ENCODE assay signal across 25 mouse cellular contexts in genomic region chr3:121822643-121823042, GRCm38 (mm10). TPM values are rescaled to one million over a fixed set of nuclear protein-coding genes. Genes with fewer than 3 reads are reported as not detected.
DNase-seq lines count a peak whose midpoint lies in the region; ATAC-seq and TF ChIP-seq lines count a peak whose summit lies in the region.
"Had no signal": no experiment of that assay in that cellular context is flagged by ENCODE, and none has a peak within 500 bp of the region (broad histone marks: within the 10 kb centered on the region; RNA-seq: fewer than 3 reads in every experiment).

No protein-coding gene starts in this region.

- H3K4me2 ChIP-seq in kidney, embryonic 14.5 days (replicated peaks; ENCODE audit: low read depth, low read length), result no peak overlapping the region
- H3K4me2 ChIP-seq: embryonic facial prominence, embryonic 15.5 days; forebrain, embryonic 12.5 days; forebrain, embryonic 15.5 days; heart, embryonic 12.5 days; heart, embryonic 15.5 days; hindbrain, embryonic 13.5 days had no signal

- no peaks in the 10 kb centered on the region for H3K27me3 ChIP-seq in kidney, adult 2 months (replicated peaks; ENCODE audit: control insufficient read depth, insufficient read depth, low read length)
- H3K27me3 ChIP-seq in kidney, embryonic 14.5 days (ENCODE audit: control insufficient read depth, insufficient read depth, low read length), result no peaks in the 10 kb centered on the region
- H3K27me3 ChIP-seq: embryonic facial prominence, embryonic 15.5 days; forebrain, embryonic 12.5 days; forebrain, embryonic 15.5 days; heart, embryonic 12.5 days; heart, embryonic 15.5 days; hindbrain, embryonic 13.5 days had no signal

- no peak for ATAC-seq in kidney, embryonic 14.5 days (ENCODE audit: low FRiP score, low TSS enrichment)
- ATAC-seq: CD4-positive, CD25-positive, alpha-beta regulatory T cell, adult 4 months; forebrain, embryonic 15.5 days; hindbrain, embryonic 16.5 days had no signal

- no peak overlapping the region for H3K4me3 ChIP-seq in kidney, adult 2 months (ENCODE audit: insufficient read depth, low read depth, low read length)
- H3K4me3 ChIP-seq in kidney, embryonic 14.5 days (ENCODE audit: low read length), result no peak overlapping the region
- H3K4me3 ChIP-seq: embryonic facial prominence, embryonic 15.5 days; forebrain, embryonic 12.5 days; forebrain, embryonic 15.5 days; heart, embryonic 12.5 days; heart, embryonic 15.5 days; hindbrain, embryonic 10.5 days; hindbrain, embryonic 13.5 days had no signal

- H3K9ac ChIP-seq in kidney, embryonic 14.5 days (ENCODE audit: low read depth, low read length), result no peak overlapping the region
- H3K9ac ChIP-seq: embryonic facial prominence, embryonic 15.5 days; forebrain, embryonic 12.5 days; forebrain, embryonic 15.5 days; heart, embryonic 12.5 days; heart, embryonic 15.5 days; hindbrain, embryonic 13.5 days had no signal

- 65% methylated on average over 5 of the region's 5 CpGs for WGBS in kidney, adult 2 months
- 81% methylated on average over 5 of the region's 5 CpGs for WGBS in kidney, embryonic 14.5 days

- no peaks in the 10 kb centered on the region for H3K9me3 ChIP-seq in kidney, embryonic 14.5 days (ENCODE audit: control insufficient read depth, low read length)
- H3K9me3 ChIP-seq: embryonic facial prominence, embryonic 15.5 days; forebrain, embryonic 12.5 days; forebrain, embryonic 15.5 days; heart, embryonic 12.5 days; heart, embryonic 15.5 days; hindbrain, embryonic 10.5 days; hindbrain, embryonic 13.5 days had no signal

- no peaks in the 10 kb centered on the region for H3K36me3 ChIP-seq in kidney, adult 2 months (ENCODE audit: control insufficient read depth, insufficient read depth, low read length)
- no peaks in the 10 kb centered on the region for H3K36me3 ChIP-seq in kidney, embryonic 14.5 days (ENCODE audit: control insufficient read depth, insufficient read depth, low read length)
- H3K36me3 ChIP-seq: embryonic facial prominence, embryonic 15.5 days; forebrain, embryonic 12.5 days; forebrain, embryonic 15.5 days; heart, embryonic 12.5 days; heart, embryonic 15.5 days; hindbrain, embryonic 10.5 days; hindbrain, embryonic 13.5 days had no signal

- TF ChIP-seq POLR2A in kidney, adult 2 months (IDR thresholded peaks at IDR 0.05; ENCODE audit: low read depth, low read length), result no peak
- TF ChIP-seq POLR2A in brain, embryonic 14.5 days (IDR thresholded peaks at IDR 0.05; ENCODE audit: borderline replicate concordance, extremely low read depth, insufficient read depth, insufficient read length, poor library complexity, severe bottlenecking), result no peak

- no peak overlapping the region for H3K27ac ChIP-seq in kidney, adult 2 months (ENCODE audit: insufficient read depth, low read depth, low read length)
- H3K27ac ChIP-seq in kidney, embryonic 14.5 days (ENCODE audit: low read depth, low read length), result no peak overlapping the region
- H3K27ac ChIP-seq: embryonic facial prominence, embryonic 15.5 days; forebrain, embryonic 12.5 days; forebrain, embryonic 15.5 days; heart, embryonic 15.5 days; hindbrain, embryonic 10.5 days; hindbrain, embryonic 13.5 days had no signal

- TF ChIP-seq CTCF in kidney, adult 2 months (conservative IDR thresholded peaks at IDR 0.05; ENCODE audit: insufficient read depth, insufficient read length, low read depth, low read length), result no peak
- TF ChIP-seq CTCF in brain, embryonic 14.5 days (IDR thresholded peaks at IDR 0.05; ENCODE audit: borderline replicate concordance, extremely low read depth, insufficient read depth, insufficient read length), result no peak

- peak; percentile 35 for DNase-seq in kidney, adult 2 months
- DNase-seq in kidney, postnatal 14 days, result peak; percentile 21
- no peak for DNase-seq in kidney, adult 11 months
- peak; percentile 17 for DNase-seq in brain, embryonic 14.5 days (ENCODE audit: low read depth)
- peak; percentile 93 for DNase-seq in fat pad, adult 2 months (ENCODE audit: extremely low read depth, low read depth, low spot score)
- DNase-seq: adrenal gland, postnatal 14 days; cerebellum, adult 11-12 months; cerebellum, adult 8-10 months; cerebellum, postnatal 10 days; cerebellum, postnatal 36 days; embryo, embryonic 11 days; gastrocnemius, postnatal 10 days; gastrocnemius, postnatal 36 days; heart, postnatal 10 days; heart, postnatal 36 days had no signal

- no peaks in the 10 kb centered on the region for H3K4me1 ChIP-seq in kidney, adult 2 months (ENCODE audit: control insufficient read depth, insufficient read depth, low read length)
- no peaks in the 10 kb centered on the region for H3K4me1 ChIP-seq in kidney, embryonic 14.5 days (ENCODE audit: control insufficient read depth, insufficient read depth, low read length)
- H3K4me1 ChIP-seq: forebrain, embryonic 12.5 days; forebrain, embryonic 15.5 days; heart, embryonic 12.5 days; heart, embryonic 15.5 days; hindbrain, embryonic 10.5 days; hindbrain, embryonic 13.5 days had no signal

RNA-seq across cellular contexts. Expression of gene Abcd3, which starts 7.5 kb away (rescaled TPM):
- polyA plus RNA-seq in kidney, adult 2 months (2012; rRNA removed), result 25.5 and 48.2 TPM in 2 replicates
- polyA plus RNA-seq in kidney, embryonic 14.5 days (2014; fragmentation: Nextera tagmentation; extraction: Ambion mirVana), result 35.7 and 70.8 TPM in 2 replicates
- 13.3 and 30.5 TPM in 2 replicates for polyA plus RNA-seq in brain, embryonic 14.5 days (2012; rRNA removed)
